Mouse (Mus musculus) kidney, postnatal 14 days (tissue): Measurements from ENCODE around the gene Iqschfp.

Experiments
- DNase-seq: peaks from one replicate; pipeline ENCODE4 v3.0.0; 2022; ENCODE audit warnings: mixed read lengths

Gene Iqschfp

DNA sequence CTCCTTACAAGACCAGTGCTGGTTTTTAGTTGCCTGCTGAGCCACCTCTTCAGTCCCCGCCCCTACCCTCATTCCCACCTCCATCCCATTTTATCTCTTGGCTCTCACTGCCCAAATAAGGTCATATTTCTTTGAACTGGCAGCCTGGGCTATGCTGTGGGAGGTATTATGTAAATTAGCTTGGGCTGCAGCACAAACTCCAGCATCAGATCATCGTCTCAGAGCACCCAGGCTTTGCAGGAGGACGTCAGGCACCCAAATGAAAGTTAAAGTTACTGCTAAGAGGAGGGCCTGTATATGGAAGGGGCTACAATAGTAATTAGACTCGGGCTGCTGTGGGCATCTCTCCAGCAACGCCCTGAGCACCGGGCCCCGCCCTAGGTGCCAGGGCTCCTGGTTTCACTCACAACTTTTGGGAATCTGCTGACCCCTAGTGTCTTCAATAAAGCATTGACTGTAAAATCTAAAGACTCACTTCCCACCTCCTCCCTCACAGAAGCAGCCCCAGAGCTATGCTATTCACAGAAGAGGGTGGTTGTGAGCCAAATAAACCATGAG is 651.0 kb downstream of the Iqschfp start:
- DNase-seq: peak; percentile 83

DNA sequence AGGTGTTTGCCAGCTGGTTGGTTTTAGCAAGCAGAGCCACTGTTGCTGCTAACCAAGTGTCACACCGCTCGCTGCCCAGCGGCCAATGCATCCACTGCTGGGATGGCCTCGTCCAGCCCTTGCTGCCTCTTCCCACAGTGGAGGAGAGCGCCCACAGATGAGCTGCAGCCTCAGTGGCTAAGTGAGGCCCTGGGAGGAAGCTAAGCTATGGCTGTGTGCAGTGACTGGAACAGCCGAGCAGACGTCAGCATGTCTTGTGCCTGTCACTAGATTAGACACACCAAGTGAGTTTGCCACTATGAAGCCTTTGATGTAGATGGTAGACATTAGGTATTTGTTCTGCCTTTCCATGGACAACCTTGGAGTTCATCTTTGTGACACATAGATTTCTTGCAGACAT is 652.8 kb downstream of the Iqschfp start:
- DNase-seq: no peak

DNA sequence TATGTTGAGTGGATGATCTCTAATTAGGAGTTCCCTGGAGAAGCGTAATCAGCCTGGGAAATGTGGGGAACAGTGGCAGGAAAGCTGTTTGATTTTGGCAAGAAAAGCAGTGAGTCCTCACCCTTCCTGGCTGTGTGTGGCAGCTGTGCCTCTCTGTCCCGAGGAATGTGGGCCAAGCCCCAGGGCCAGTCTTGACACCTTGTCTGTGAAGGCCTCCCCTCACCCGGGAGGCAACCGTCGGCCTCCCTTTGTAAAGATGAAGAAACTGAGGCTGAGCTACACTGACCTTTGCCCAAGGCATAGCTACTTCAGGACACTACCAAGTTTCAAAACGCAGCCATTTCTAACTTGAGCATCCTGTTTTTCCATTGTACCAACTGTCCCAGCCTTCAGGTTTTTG is 653.9 kb downstream of the Iqschfp start:
- no peak for DNase-seq

DNA sequence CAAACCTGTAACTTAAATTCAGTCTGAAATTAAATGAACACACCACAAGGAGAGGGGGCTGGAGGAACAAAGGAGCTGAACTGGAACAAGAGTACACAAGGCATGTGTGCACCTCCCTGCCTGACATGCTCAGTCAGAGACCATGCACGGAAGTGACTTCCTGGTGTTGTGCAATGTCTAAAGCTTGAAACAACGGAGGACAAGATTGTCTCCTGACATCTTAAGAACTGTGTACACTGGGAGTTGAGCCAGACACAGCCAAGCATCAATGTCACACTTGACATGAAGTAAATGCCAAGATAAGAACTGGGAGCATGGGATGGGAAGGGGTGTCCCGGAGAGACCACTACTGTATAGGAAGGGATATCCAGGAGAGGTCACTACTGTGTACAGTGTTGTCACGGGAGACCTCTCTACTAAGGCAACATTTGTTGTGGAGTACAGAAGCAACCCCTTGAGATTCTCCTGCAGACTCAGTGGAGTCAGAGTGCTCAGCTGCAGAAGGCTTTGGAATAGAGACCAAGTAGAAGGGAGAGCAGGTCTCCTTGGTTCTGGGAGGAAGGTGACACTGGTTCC is 663.1 kb downstream of the Iqschfp start:
- DNase-seq: no peak

DNA sequence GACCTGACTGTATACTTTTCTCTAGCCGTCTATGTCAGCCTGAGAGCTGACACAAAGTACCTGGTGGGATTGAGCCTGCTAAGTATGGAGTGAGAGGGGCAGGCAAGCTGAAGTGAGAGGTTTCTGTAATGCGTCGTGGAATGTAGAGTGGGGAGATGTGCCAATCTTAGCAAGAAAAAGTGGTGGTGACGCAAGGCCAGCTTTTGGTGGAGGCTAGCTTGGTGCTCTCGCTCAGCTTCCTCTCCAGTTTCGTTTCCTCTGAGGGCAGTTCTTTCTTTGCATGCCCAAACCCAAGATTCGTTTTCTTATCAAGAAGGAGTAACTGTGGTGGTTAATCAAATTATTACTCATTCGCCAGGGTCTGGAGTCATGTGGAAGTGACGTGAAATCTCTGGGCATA is 664.9 kb downstream of the Iqschfp start:
- no peak for DNase-seq

DNA sequence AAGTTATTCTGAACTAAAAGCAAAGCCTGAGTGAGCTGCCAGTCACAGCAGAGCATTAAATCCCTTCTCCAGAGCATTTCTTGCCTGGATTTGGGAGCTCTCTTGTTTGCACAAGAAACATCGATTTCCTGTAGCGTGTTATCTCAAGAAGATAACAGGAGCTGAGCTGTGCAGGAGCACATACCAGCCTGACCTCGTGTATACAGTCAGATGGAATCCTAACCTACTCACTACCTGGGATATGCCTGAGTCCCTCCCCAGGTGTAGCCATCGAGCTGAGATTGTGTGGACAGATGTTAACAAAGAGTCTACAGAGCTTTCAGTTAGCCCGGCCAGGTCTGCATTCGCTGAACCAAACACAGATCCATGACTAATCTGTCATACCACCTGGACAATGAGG is 666.7 kb downstream of the Iqschfp start:
- DNase-seq: no peak

DNA sequence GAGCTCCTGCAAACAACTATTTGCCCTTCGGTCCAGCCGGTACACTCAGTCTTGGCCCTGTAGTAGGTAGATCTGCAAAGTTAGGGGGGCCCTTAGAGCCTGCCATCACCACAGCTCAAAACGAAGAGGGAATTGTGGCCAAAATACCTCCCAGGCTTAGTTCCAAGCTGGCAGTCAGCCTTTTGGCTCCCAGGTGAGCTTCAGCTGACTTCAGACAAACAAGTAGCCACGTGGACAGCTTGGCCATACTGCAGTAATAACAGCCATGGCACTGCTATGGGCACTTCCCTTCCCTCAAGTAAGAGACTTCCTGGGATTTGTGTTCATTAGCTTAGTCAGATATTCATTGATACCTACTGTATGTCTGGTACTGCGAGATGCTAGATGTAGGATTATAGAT is 668.0 kb downstream of the Iqschfp start:
- peak; percentile 61 for DNase-seq

DNA sequence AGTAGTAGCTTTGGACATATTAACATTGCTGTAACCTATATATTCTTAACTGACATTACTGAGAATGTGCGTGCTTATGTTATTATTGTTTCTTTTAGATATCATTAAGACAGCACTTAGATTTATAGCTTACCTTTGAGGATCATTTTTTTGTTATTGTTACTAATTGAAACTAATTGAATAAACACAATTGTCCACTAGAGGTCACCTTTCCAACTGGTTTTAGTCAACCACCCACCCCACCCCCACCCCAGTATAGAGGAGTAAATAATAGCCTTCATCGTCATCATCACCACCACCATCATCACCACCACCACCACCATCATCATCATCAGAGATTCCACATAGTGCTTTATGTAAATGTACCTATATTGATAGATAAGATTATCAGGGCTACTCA is 670.8 kb downstream of the Iqschfp start:
- DNase-seq: no peak

DNA sequence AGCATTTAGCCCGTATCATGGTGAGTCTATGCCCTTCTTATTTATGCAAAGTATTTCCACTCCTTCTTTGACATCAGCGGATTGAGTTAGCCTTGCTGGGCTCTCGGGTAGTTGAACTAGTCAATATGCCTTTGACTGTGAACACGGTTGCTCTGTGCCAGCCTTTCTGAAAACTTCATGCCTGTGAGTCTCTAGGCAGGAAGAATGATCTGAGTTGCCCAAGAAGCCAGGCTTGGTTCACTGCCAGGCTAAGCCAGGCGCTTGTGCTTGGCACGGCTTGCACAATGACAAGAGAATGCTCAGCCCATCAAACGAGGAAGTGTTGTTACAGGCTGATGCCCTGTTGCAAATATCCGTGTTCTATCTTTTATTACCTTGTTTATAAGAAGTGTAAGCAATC is 671.9 kb downstream of the Iqschfp start:
- DNase-seq: no peak

DNA sequence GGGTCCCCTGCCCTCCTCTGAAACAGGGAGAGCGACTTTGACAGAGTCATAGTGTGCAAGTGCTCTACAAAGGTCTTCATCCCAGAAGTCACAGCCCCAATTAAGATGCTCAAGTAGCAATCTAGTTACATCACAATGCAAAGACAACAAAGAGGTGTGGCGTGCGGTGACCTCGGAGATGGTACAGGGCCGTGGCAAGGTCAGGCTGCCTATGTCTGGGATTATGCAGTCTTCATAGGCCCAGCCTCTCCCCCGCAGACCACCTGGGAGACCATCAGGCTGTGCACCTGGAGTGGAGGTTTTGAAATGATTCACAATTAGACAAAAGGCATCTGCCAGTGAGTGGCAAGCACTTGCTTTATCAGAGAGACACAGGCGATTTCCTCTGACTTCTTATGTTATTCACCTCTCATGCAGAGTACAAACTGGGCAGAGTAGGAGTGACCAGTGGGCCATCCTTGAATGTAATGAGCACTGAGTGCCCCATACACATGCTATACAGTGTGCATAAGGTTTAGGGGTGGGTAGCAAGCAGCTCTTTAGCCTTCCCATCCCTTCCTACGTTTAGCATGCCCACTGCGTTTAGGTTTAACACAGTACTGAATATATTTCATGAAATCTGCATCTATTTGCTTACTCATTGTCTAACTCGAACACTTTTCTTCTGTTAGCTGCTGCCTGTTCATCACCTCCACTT is 673.1 kb downstream of the Iqschfp start:
- no peak for DNase-seq

DNA sequence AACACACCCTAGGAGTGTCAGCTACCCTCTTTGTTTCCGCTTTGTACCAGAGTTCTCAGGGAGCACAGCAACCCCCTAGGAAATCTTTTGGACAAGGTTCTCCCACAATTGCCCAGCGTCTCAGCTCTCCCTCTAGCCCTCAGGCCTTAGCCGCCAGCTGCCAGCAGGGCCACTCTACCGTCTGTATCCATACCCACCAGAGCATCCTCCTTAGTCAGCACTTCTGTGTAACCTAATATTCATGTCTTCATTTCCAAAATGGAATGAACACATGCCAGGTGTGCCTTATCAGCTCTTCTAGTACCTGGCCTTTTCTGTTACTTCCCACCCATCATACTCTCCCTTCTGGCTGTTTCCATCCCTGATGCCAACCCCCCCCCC is 673.6 kb downstream of the Iqschfp start:
- no peak for DNase-seq

DNA sequence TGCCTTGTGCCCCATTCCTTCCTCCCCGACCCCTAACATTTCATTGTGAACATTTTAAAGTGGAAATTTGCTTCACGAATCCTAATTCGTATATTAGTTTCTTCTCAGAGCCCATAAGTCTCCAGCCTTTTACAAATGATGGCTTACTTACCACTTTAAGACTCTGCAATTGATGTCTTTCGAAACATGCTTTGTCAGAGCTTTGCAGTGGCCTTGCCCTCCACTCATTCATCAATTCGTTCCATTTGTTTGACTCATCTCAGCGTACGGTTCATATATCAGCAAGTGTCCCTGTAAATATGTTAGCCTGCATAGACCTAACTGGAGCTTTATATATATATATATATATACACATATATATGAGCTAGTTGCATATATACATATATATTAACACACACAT is 675.5 kb downstream of the Iqschfp start:
- DNase-seq: no peak

DNA sequence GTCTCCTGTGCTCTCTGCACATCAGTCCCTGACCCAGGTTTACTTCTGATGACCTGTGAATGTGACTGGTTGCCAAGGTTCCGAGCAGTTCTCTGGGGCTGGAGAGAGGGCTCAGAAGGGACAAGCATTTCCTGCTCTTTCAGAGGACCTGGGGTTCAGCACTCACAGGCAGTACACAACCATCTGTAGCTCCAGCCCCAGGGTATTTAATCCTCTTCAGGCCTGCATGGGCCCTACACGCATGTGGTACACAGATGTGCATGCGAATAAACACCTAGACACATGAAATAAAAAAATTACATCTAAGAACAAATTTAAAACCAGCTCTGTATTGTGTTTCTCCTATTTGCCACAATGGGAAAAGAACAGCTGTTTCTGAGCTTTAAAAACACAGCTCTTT is 676.1 kb downstream of the Iqschfp start:
- no peak for DNase-seq

DNA sequence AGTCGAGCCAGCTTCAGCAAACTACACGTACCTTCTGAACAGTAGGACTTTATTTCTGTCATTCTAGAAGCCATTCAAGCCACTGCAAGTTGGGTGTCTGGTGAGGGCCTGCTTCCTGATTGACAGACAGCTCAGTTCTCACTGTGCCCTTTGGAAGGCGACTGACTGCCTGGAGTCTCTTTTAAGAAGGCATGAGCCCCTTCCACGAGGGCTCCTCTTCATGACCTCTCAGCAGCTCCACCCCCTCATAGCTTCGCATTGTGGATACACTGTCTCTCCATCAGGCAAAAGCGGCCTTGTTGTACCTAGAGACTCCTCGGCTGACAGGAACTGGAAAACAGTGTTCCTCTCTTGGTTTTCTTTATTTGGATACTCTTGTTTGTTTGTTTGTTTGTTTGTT is 676.7 kb downstream of the Iqschfp start:
- DNase-seq: no peak

DNA sequence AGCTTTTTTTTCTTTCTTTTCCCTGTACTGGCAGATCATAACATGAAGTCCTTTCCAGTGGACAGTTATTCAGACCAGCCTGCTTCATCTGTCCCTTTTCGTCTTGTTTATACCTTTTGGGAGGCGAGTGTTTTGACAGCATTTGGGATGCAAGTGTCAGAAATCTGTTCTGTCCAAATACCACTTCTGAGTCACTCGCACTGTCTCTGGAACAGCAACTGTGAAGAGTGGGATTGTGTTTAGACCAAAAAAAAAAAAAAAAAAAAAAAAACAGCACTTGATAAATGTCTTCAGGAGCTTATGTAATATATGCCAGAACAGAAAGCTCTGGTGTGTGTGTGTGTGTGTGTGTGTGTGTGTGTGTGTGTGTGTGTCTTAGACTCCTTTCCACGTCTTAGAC is 678.3 kb downstream of the Iqschfp start:
- no peak for DNase-seq

DNA sequence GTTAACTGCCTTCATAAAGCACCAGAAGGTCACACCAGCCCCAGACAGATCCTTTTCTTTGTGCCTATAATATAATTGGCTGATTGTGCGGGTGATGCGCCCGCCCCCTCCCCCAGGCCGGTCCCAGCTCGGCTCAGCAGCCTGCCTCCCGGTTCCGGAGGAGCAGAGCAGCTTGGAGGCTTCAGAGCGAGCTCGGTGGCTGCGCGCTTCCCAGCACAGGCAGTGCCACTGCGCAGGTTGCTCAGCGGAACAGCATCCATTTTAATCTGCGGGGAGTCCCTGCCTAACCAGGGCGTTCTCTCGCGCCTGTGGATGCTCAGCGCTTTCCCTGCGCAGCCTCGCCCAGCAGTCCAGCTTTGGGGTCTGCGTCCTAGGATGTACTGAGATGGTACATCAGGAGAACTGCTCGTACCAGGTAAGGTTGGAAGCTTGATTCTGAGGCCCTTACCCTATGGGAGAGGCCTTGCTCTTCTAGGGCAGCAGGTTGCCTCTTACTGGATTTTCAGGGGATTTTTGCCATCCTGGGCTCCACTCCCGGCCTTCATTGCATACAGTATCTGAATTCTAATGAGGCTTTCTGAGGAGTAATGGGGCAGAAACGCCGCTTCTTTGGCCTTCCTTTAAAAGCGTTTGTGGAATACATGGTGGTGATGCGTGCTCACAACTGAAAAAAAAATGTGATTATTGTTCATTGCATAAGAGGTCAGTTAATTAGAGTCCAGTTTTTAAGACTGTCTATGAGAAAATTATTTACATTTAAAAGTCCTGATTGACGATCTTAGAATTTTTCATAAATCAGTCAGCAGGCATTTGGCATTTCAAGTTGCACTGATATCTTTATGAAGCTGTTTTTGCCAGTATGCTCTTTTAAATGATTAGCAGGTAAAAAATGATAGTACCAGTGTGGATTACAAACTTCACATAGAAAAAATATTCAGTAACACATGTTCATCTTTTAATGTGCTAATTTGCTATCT is 680.5 kb downstream of the Iqschfp start:
- DNase-seq: peak; percentile 53

DNA sequence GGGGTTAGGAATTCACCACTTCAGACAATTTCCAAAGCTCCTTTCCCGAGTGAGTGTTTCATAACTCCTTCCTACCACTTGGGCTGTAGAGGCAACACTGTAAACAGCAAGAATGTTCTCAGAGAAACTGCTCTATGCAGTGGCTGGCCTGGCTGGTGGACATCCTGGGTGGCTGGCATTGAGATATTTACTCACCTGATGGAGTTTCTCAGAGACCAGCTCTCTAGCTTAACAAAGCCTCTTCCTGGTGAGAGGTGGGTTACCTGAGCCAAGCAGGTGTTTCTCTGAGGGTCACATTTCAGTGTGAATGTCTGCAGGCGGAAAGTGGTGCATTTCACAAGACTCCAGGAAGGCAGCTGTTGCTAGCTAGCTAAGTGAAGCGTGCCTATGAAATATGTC is 681.2 kb downstream of the Iqschfp start:
- DNase-seq: no peak

DNA sequence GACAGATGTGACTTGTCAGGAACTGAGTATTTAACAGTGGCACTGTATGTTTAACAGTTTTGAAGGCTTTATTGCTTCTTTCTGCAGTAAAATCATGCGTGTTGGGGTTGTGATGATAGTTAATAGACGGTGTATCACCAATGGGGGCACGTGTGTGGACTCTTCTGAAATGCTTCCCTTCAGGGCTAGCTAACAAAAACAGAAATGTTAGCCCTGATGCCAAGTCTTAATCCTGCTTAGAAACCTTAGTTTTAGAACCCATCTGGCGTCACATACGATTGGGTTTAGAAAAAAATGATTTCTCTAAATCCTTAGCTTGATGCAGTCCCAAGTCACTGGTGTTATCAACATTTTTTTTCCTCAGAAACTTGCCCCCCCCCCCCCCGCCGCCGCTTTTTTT is 682.1 kb downstream of the Iqschfp start:
- no peak for DNase-seq

DNA sequence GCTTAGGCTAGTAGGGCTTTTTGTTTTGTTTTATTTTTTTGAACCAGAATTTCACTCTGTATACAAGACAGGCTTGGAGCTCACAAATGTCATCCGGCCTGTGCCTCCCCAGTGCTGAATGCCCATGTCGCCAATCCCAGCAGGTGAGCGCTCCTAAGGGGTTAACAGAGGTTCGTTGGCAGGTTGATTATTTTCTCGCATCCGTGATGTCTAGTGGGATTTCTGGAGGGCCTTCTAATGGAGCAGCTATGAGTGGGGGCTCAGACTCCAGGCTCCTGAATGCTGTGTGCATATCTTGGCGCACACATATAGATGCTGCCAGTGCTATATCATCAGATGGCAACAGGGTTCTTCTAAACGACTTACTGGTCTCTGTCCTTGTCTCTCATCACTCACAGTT is 682.5 kb downstream of the Iqschfp start:
- no peak for DNase-seq

DNA sequence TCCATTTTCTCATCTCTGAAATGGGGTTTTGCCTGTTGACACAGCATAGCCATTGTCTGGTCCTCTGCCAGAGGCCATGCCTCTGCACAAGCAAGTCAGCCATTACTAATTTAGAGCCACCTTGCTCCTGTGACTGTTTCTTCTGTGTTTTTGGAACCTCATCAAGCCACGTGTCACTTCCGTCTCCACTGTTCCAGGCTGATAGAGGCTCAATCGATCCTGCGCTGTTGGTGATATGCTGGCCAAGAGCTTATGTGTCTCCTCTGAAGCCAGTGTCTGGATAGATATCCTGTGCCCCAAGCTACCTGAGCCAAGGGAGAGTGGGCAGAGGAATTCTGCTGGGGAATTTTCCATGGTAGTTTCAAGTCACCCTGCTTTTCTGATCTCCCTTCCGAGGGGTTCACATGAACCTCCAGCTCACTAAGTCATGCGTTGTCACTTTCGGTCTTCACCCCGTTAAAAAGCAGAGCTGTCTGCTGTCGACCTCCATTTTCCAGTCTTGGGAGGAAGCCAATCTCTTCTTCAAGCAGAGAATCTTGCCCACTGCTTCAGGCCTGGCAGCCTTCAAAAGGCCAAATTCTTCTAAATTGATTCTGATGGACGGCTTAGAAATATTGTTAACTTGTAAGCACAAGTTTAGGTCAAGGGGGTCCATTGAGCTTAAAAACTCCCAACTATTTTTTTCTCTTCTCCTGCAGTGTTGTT is 683.8 kb downstream of the Iqschfp start:
- DNase-seq: no peak

DNA sequence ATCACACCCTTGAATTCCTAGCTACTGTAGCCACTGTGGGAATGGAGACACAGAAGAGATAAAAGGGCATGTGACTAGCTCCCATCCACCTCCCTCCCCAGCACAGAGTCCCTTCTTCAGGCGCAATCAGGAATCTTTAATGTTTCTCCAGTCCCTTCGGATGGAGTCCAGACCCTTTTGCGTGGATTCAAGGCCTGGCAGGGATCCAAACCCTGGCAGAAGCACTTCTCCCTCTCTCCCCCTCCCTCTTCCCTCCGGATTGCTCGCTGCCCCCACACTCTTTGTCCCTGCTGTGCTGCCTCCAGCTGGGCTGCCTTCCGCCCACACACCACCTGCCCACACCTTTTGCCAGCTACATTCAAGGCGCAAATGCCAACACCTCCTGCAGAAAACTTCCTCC is 684.4 kb downstream of the Iqschfp start:
- peak; percentile 58 for DNase-seq

DNA sequence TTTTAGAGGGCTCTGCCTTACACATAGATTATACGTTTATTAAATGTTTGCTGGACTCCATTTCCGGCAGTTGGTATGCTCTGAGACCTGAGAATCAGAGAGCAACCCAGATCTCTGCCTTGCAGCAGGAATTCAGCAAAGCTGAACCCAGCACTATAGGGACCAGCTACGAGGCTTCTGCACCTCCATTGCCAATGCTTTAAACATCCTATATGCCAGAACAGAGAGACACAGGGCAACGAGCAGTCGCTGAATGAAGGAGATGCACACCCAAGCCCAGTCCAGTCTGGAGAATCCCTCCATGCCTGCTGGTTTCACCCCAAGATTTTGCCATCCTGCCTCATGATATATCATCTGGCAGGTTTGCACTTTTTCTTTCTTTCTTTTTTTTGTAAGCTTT is 684.9 kb downstream of the Iqschfp start:
- DNase-seq: no peak

DNA sequence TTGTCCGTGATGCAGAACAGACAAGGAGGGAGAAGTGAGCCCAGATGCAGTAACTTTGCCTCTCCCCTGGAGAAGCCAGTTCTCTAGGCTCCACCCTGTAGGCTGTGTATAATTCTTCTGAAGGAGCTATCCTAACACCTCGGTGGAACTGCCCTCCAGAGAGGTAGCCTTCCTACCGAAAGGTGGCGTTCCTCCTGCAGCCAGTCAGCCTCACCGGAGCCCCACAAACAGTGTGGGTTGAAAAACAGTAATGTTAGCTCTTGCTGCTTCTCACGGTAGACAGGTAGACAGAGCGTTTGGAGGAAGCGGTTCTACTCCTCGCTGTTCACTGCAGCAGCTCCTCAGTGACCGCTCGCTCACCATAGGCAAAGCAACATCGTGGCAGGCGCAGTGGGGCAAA is 689.6 kb downstream of the Iqschfp start:
- no peak for DNase-seq
